Mouse (Mus musculus) kidney, adult 9 months (tissue): ENCODE measurements around the gene Tcf25.

Source experiments
- DNase-seq: peaks from one replicate; pipeline ENCODE4 v3.0.0; 2022

The Tcf25 gene

DNA sequence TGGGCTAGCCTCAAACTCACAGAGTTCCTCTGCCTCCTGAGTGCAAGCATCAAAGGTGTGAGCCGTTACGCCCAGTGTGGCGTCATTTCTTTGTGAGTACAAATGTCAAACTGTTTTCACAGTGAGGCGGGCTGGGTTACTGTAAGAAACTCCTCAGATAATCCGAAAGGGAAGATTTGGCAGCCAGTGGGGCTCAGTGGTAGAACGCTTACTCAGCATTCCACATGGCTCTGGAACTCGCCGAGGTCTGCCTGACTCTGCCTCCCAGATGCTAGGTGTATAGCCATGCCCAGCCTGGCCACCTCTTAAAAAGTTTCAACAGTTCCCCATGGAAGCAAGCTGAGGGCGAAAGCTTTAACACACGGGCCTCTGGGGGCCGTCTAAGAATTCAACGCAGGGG lies 21.4 kb upstream of the Tcf25 start:
- no peak for DNase-seq

- DNase-seq: peak; percentile 70
Observed at GRCm38 (mm10) chr8:123352786-123353185, 20.8 kb upstream of the Tcf25 start.

GRCm38 (mm10) chr8:123353216-123353615 lies 20.3 kb upstream of the Tcf25 start:
- DNase-seq: no peak

GRCm38 (mm10) chr8:123361082-123361739 lies 12.3 kb upstream of the Tcf25 start:
- DNase-seq: peak; percentile 93

DNA sequence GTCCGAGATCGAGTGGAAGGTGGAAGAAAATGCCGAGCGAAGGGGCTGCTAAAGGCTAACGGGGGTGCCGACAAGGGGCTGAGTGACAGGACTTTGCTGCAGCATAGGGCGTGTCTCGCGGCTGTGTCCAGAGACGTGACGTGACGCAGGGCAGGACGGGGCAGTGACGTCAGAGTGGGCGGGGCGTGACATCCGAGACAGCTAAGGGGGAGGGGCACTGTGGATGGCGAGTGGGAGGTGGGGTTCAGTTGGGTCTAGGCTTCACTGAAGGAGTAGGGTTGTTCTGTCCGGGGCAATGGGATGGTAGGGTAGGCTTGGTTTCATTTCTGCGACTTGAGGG lies 656 bp downstream of the Tcf25 start:
- peak; percentile 95 for DNase-seq

DNA sequence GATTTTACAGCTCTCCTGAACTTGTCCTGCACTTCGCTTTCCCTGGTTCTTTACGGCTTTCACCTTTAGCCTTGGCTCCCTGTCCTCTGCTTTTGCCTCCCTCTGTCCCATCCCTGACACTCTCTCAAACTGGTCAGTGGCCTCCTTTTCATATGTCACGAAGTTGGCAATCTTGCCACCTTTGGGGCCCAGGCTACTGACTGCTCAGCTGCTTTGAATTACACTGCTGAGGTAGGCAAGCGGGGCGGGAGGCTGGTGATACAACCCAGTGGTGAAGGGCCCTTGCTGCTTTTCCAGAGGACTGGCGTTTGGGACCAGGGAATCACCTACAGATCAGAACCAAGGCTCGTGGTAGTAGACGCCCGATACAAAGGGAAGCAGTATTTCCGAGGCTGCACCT lies 2.1 kb downstream of the Tcf25 start:
- no peak for DNase-seq

DNA sequence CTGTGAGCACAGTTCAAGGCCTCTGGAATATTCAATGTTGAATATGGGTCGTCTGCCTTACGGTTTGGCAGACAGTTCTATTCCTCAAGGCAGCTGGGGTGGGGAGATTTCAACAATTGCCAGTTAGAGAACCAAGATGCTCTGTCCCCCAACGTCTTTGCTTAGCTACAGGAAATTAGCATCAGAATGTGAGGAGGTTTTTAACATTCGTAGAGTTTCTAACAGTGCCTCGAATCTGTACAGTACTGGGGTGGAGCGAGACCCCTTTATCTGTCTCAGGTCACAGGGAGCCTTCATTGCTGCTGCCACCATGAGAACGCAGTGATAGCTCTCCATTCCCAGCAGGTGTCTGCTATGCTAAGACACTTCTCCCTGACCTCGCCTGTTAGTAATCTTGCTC lies 2.6 kb downstream of the Tcf25 start:
- no peak for DNase-seq

DNA sequence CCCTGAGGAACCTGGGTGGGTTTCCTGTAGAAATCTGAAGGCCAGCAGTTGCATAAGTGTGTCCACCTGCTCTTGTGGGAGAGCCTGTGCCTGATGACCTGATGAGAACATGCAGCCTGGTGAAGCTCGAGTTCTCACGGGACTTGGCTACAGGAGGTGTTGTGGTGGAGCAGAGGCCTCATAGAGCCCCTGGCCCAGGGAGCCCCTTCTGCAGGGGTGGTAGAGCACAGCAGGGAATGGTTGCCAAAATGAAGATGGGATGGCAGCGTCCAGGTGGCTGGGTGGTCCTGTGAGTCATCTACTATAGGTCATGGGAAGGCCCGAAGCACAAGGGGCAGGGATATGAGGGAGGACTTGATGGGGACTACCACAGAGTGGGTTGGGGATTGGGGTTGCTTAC lies 8.2 kb downstream of the Tcf25 start:
- DNase-seq: no peak

DNA sequence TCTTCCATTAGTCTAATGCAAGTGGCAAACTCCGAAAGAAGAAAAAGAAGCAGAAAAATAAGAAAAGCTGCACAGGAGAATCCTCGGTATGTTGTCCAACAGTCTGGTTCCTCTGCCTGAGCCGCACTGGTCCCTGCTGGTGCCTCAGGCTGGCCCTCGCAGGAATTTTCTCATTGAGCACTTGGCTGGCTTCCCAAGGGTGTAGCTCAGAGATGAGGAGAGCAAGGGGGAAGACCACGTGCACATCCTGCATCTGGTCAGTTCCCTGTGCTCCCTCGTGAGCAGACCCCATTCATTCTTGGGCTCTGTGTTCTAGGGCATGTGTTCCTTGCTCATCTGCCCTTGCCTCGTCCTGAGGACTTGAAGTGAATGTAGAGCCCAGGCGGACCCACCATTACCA lies 9.0 kb downstream of the Tcf25 start:
- DNase-seq: no peak

GRCm38 (mm10) chr8:123384883-123385540 lies 11.5 kb downstream of the Tcf25 start:
- DNase-seq: peak; percentile 35

GRCm38 (mm10) chr8:123387041-123387440 lies 13.5 kb downstream of the Tcf25 start:
- DNase-seq: no peak

GRCm38 (mm10) chr8:123387801-123388200 lies 14.2 kb downstream of the Tcf25 start:
- no peak for DNase-seq

DNA sequence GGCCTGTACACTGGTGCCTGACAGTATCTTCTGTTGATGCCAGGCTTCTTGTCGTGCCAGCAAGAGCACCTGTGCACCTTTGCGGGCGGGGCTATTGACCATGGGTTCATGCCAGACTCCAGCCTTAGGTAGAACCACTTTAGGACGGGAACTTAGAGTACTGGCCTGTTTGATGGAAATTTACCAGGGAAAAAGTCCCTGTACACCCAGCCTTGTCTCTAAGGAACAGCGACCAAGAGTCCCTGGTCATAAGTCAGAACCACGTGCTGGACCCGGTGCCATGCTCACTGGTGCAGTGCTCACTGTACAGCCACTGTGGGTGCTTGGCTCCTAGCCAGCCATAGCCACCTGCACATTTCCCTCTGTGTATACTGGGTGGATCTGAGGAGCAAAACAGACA lies 15.5 kb downstream of the Tcf25 start:
- peak; percentile 38 for DNase-seq

- no peak for DNase-seq
Observed at GRCm38 (mm10) chr8:123398308-123398707, 24.8 kb downstream of the Tcf25 start.

- DNase-seq: no peak
Observed at GRCm38 (mm10) chr8:123401936-123402335, 28.4 kb downstream of the Tcf25 start.

DNA sequence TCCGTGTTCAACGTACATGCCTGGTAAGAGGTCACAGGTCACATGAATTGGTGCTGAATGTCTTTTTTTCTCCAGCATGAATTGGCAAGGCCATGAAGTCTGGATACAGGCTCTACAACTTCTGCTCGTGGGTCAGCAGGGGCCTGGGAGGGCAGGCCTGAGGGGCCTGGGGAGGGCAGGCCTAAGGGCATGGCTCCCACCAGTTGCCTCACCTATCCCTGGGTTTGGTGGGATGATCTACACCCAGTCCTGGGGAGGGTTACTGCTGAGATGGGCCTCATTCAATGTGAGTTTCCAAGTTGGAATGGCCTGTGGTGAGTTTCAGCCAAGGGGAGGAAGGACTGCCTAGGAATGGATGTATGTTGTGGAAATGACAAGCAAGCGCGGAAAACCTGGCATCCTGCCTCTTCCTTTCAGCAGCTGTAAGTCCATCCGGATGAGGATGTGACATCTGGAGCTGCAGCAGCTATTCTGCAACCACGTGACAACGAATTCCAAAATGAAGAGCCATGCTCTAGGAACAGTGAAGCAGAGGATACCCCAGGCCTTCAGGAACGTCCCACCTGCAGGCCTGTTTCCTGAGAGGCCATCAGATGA lies 29.3 kb downstream of the Tcf25 start:
- no peak for DNase-seq

GRCm38 (mm10) chr8:123404521-123404920 lies 31.0 kb downstream of the Tcf25 start:
- DNase-seq: no peak

DNA sequence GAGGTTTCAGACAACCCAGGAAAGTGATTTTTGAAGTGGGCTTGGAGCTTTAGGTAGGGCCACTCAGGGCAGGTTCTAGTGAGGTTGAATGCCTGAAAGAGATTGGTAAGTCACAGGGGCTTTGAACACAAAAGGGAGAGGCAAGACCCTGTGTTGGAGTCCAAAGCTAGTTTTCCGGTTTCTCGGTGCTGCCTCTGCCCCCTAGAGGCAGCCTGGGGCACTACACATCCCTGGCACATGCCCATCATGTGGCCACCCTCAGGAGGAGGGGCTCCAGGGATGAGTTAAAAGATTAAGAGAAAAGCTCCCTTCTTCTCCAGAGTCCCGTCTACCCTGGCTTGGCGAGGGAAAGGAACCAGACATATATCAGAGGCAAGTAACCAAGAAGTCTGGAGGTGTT lies 33.2 kb downstream of the Tcf25 start, which contains the start of gene Mc1r:
Gene Mc1r, plus strand, starts transcription at position 322 of the 400 bp plus-strand sequence.
- peak; percentile 76 for DNase-seq

- no peak for DNase-seq
Observed at GRCm38 (mm10) chr8:123407612-123408011, 34.1 kb downstream of the Tcf25 start.

DNA sequence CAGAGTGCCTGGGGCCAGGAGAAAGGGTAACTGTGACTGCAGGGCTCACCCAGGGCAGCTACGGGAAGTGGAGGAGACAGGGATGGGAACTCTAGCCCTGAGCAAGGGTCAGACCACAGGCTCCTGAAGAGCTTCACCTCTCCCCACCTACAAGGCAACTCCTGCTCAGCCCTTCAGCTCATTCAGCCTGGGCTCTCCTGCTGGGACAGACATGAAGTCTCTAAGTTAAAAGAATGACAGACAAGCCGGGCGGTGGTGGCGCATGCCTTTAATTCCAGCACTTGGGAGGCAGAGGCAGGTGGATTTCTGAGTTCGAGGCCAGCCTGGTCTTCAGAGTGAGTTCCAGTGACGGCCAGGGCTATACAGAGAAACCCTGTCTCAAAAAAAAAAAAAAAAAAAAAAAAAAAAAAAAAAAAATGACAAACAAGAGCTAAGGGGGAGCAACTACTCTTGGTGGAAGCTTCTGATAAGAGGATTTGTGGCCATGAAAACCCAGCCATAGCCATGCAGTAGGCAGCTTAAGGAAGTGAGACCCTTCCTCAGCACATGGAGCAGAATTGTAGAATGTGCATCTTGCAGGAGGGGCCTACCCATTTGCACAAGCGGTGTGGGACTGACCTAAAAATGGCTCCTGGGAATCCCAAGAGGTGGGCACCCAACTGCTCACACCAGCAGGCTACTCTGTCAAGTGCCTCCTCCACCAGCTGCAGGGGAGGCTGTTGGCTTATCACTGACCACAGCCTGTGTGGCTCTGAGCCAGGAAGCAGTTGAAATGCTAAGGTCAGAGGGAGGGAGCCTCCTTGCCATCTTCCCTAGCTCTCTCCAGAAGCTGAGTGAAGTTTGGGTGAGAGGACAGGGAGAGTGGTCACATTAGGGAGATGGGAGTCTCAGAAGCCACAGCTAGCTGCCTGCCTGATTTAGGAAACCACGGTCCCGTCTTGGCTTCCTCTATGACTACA lies 35.3 kb downstream of the Tcf25 start:
- DNase-seq: no peak

GRCm38 (mm10) chr8:123410049-123410587 lies 36.6 kb downstream of the Tcf25 start:
- no peak for DNase-seq

GRCm38 (mm10) chr8:123410788-123411187 lies 37.2 kb downstream of the Tcf25 start:
- no peak for DNase-seq

DNA sequence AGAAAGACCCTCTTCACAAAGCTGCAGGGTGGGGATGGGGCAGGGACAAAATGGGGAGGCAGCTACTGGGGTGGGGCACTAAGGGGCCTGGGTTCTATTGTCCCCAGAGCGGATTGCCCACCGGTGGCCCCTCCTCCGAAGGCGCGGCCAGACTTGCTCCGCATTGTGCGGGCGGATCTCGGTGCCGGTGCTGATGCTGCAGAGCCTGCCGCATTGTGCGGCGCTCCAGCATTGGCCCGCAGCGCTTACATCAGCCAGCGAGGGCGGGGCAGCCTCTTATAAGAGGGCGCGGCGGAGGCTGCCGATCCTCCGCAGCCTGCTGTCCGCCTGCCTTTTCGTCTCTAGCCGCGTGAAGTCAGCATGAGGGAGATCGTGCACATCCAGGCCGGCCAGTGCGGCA lies 37.7 kb downstream of the Tcf25 start, which contains the start of gene Tubb3:
Gene Tubb3, plus strand, starts transcription at position 179 of the 400 bp plus-strand sequence.
- DNase-seq: no peak
